Mouse (Mus musculus): ENCODE measurements at regions not wholly inside any gene's neighbourhood (a gene's known extent, or its start where the extent isn't known, plus 50 kb on each side); places are given as distances from the start of the nearest gene placed in this dataset.

GRCm38 (mm10) chr7:128860709-128861108 lies 116.0 kb downstream of the Sec23ip start:
- H3K9me3 ChIP-seq (replicated peaks; ENCODE audit: insufficient read depth, low read length) = no peaks in the 10 kb centered on the region

GRCm38 (mm10) chr7:128861376-128861775 lies 116.6 kb downstream of the Sec23ip start:
- H3K4me1 ChIP-seq (ENCODE audit: control insufficient read depth in 1 of 2, insufficient read depth in 2 of 2, low read length in 2 of 2) = no peaks in the 10 kb centered on the region
- no peaks in the 10 kb centered on the region for H3K79me2 ChIP-seq (ENCODE audit: control insufficient read depth, insufficient read depth, low read length, poor library complexity)
- H3K4me3 ChIP-seq (ENCODE audit: control insufficient read depth in 1 of 2, insufficient read depth in 1 of 2, low read depth in 2 of 2, low read length in 2 of 2) = no peak overlapping the region
- no peak overlapping the region for H3K27ac ChIP-seq (ENCODE audit: control insufficient read depth, low read depth, low read length)
- no peak overlapping the region for H3K9ac ChIP-seq (ENCODE audit: control insufficient read depth, low read depth, low read length, poor library complexity, severe bottlenecking)
- TF ChIP-seq TBP (IDR thresholded peaks at IDR 0.05; ENCODE audit: low read depth, low read length) (no peak), POLR2AphosphoS2 (IDR thresholded peaks at IDR 0.05; ENCODE audit: low read length) (no peak), MYC (IDR thresholded peaks at IDR 0.05; ENCODE audit: low read depth, low read length) (no peak), POLR2A (IDR thresholded peaks at IDR 0.05; ENCODE audit: control insufficient read depth in 1 of 2, insufficient read depth in 1 of 2, low read depth in 1 of 2, low read length in 2 of 2, poor library complexity in 1 of 2) (no peak), NRF1 (IDR thresholded peaks at IDR 0.05; ENCODE audit: insufficient read depth, low read depth, low read length, poor library complexity, severe bottlenecking) (no peak), RCOR1 (IDR thresholded peaks at IDR 0.05; ENCODE audit: low read depth, low read length) (no peak), ZMIZ1 (IDR thresholded peaks at IDR 0.05; ENCODE audit: low read depth, low read length) (no peak), GATA1 (IDR thresholded peaks at IDR 0.05; ENCODE audit: low read depth, low read length) (no peak)
- no peak for DNase-seq (ENCODE audit: low read depth, low spot score)
- no peaks in the 10 kb centered on the region for H3K9me3 ChIP-seq (replicated peaks; ENCODE audit: insufficient read depth, low read length)
- no peaks in the 10 kb centered on the region for H3K36me3 ChIP-seq (ENCODE audit: control insufficient read depth in 1 of 2, insufficient read depth in 2 of 2, low read length in 2 of 2)
- no peaks in the 10 kb centered on the region for H3K27me3 ChIP-seq (ENCODE audit: control insufficient read depth in 1 of 2, insufficient read depth in 2 of 2, low read length in 2 of 2)

More at GRCm38 (mm10) chr7:128860709-128861108, 116.0 kb downstream of the Sec23ip start:
- no peak for TF ChIP-seq USF1 (IDR thresholded peaks at IDR 0.05; ENCODE audit: low read depth, low read length)
- TF ChIP-seq MAFK (IDR thresholded peaks at IDR 0.05; ENCODE audit: borderline replicate concordance, low read depth, low read length) = no peak
- TF ChIP-seq CHD1 (IDR thresholded peaks at IDR 0.05; ENCODE audit: low read depth, low read length) = no peak
- TF ChIP-seq EP300 (IDR thresholded peaks at IDR 0.05; ENCODE audit: low read depth in 1 of 2, low read length in 2 of 2) = no peak
- no peak for TF ChIP-seq JUND (IDR thresholded peaks at IDR 0.05; ENCODE audit: low read depth, low read length)
- TF ChIP-seq BHLHE40 (IDR thresholded peaks at IDR 0.05; ENCODE audit: borderline replicate concordance, low read depth, low read length) = no peak
- no peaks in the 10 kb centered on the region for H3K27me3 ChIP-seq (ENCODE audit: control insufficient read depth in 1 of 2, insufficient read depth in 2 of 2, low read length in 2 of 2)
- no peak for DNase-seq (ENCODE audit: low read depth, low spot score)
- no peak overlapping the region for H3K9ac ChIP-seq (ENCODE audit: control insufficient read depth, low read depth, low read length, poor library complexity, severe bottlenecking)
- H3K4me3 ChIP-seq (ENCODE audit: control insufficient read depth in 1 of 2, insufficient read depth in 1 of 2, low read depth in 2 of 2, low read length in 2 of 2) = no peak overlapping the region
- H3K27ac ChIP-seq (ENCODE audit: control insufficient read depth, low read depth, low read length) = no peak overlapping the region
- no peaks in the 10 kb centered on the region for H3K79me2 ChIP-seq (ENCODE audit: control insufficient read depth, insufficient read depth, low read length, poor library complexity)
- no peaks in the 10 kb centered on the region for H3K36me3 ChIP-seq (ENCODE audit: control insufficient read depth in 1 of 2, insufficient read depth in 2 of 2, low read length in 2 of 2)
- H3K4me1 ChIP-seq (ENCODE audit: control insufficient read depth in 1 of 2, insufficient read depth in 2 of 2, low read length in 2 of 2) = no peaks in the 10 kb centered on the region

GRCm38 (mm10) chr7:128868799-128869198 lies 124.1 kb downstream of the Sec23ip start:
- Histone ChIP-seq H3K27ac (ENCODE audit: control insufficient read depth, low read depth, low read length) (no peak overlapping the region), H3K36me3 (ENCODE audit: control insufficient read depth in 1 of 2, insufficient read depth in 2 of 2, low read length in 2 of 2) (no peaks in the 10 kb centered on the region), H3K4me1 (ENCODE audit: control insufficient read depth in 1 of 2, insufficient read depth in 2 of 2, low read length in 2 of 2) (no peaks in the 10 kb centered on the region), H3K9ac (ENCODE audit: control insufficient read depth, low read depth, low read length, poor library complexity, severe bottlenecking) (no peak overlapping the region), H3K9me3 (replicated peaks; ENCODE audit: insufficient read depth, low read length) (no peaks in the 10 kb centered on the region), H3K4me3 (ENCODE audit: control insufficient read depth in 1 of 2, insufficient read depth in 1 of 2, low read depth in 2 of 2, low read length in 2 of 2) (no peak overlapping the region), H3K79me2 (ENCODE audit: control insufficient read depth, insufficient read depth, low read length, poor library complexity) (no peaks in the 10 kb centered on the region), H3K27me3 (ENCODE audit: control insufficient read depth in 1 of 2, insufficient read depth in 2 of 2, low read length in 2 of 2) (no peaks in the 10 kb centered on the region)
- TF ChIP-seq GATA1 (IDR thresholded peaks at IDR 0.05; ENCODE audit: low read depth, low read length) (no peak), JUND (IDR thresholded peaks at IDR 0.05; ENCODE audit: low read depth, low read length) (no peak), POLR2AphosphoS2 (IDR thresholded peaks at IDR 0.05; ENCODE audit: low read length) (no peak), MAFK (IDR thresholded peaks at IDR 0.05; ENCODE audit: borderline replicate concordance, low read depth, low read length) (no peak), ZNF384 (IDR thresholded peaks at IDR 0.05; ENCODE audit: low read depth, low read length) (no peak), E2F4 (IDR thresholded peaks at IDR 0.05; ENCODE audit: borderline replicate concordance, low read depth, low read length) (no peak), SMC3 (IDR thresholded peaks at IDR 0.05; ENCODE audit: low read depth, low read length) (no peak), ZC3H11A (IDR thresholded peaks at IDR 0.05; ENCODE audit: low read depth, low read length) (no peak), MAZ (IDR thresholded peaks at IDR 0.05; ENCODE audit: low read depth, low read length) (no peak), POLR2AphosphoS5 (IDR thresholded peaks at IDR 0.05; ENCODE audit: borderline replicate concordance, low read depth, low read length) (no peak), MYB (IDR thresholded peaks at IDR 0.05; ENCODE audit: low read depth, low read length) (no peak), MAX (IDR thresholded peaks at IDR 0.05; ENCODE audit: low read length) (no peak), RCOR1 (IDR thresholded peaks at IDR 0.05; ENCODE audit: low read depth, low read length) (no peak), BHLHE40 (IDR thresholded peaks at IDR 0.05; ENCODE audit: borderline replicate concordance, low read depth, low read length) (no peak), CTCF (IDR thresholded peaks at IDR 0.05 in 2 of 3, conservative IDR thresholded peaks at IDR 0.05 in 1 of 3; ENCODE audit: control insufficient read depth in 1 of 3, insufficient read depth in 1 of 3, low read depth in 2 of 3, low read length in 3 of 3, poor library complexity in 1 of 3, severe bottlenecking in 1 of 3) (no peak), EP300 (IDR thresholded peaks at IDR 0.05; ENCODE audit: low read depth in 1 of 2, low read length in 2 of 2) (no peak), TCF12 (IDR thresholded peaks at IDR 0.05; ENCODE audit: low read depth, low read length) (no peak), USF2 (IDR thresholded peaks at IDR 0.05; ENCODE audit: borderline replicate concordance in 1 of 2, insufficient read depth in 1 of 2, low read depth in 1 of 2, low read length in 2 of 2) (no peak)
- no peak for DNase-seq (ENCODE audit: low read depth, low spot score)

Measured in MEL (cell line).